Comparison of ENCODE assay signal across 21 mouse cellular contexts in the genomic region with DNA sequence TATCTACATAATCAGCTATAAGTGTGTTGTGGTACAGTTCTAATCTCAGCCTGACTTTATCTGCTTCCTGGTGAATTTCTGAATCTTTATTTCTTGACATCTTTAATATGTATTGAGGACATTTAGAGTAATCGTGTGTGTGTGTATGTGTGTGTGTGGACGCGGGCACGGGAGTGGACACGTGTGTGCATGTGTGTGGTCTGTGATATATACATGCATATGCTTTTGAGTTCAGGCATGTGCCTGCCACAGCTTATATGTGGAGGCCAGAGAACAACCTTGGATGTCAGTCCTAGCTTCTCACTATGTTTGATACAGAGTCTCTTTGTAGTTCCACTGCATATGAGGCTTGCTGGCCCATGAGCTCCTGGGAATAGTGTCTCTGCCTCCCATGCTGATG. TPM values are rescaled to one million over a fixed set of nuclear protein-coding genes. Genes with fewer than 3 reads are reported as not detected.
DNase-seq lines count a peak whose midpoint lies in the region; TF ChIP-seq lines count a peak whose summit lies in the region.
"Had no signal": no experiment of that assay in that cellular context is flagged by ENCODE, and none has a peak within 500 bp of the region (broad histone marks: within the 10 kb centered on the region; RNA-seq: fewer than 3 reads in every experiment).

No protein-coding gene starts in this region.

- 86% methylated on average over 5 of the region's 5 CpGs for WGBS in cerebellum, adult 2 months

- dilution Hi-C loops in CH12.LX (cut with MboI; ENCODE audit: extremely low pct_ligation_motif_present, extremely low pct_unique_long_range_greater_than_20kb, low sequenced_read_pairs) = no loop called here

- H3K4me3 ChIP-seq in cerebellum, adult 2 months (replicated peaks; ENCODE audit: insufficient read depth, low read depth, low read length) = peak overlapping the region; percentile 44
- peak overlapping the region; percentile 23; the same call in 1 of the 2 replicates for H3K4me3 ChIP-seq in layer of hippocampus, adult 2 months
- H3K4me3 ChIP-seq in CH12.LX (replicated peaks in 1 of 3; ENCODE audit: low read depth in 2 of 3, low read length in 2 of 3, poor library complexity in 1 of 3) = peak overlapping the region; percentile 63 to 87 (median 64)

- peak overlapping the region; percentile 85 for H3K9ac ChIP-seq in CH12.LX (ENCODE audit: insufficient read depth, low read depth)

- no peak for TF ChIP-seq EP300 in CH12.LX (IDR thresholded peaks at IDR 0.05; ENCODE audit: low read length)

- in situ Hi-C loops in CH12.LX (cut with MboI; ENCODE audit: low pct_ligation_motif_present, low pct_unique_long_range_greater_than_20kb, low sequenced_read_pairs) = loop anchor here (25.0 kb wide), 1 partner anchor 251 kb away; no protein-coding TSS in a partner anchor

- peaks cover 16% of the 10 kb centered on the region for H3K9me3 ChIP-seq in CH12.LX (replicated peaks; ENCODE audit: low read length)

- no peaks in the 10 kb centered on the region for H3K27me3 ChIP-seq in cerebellum, adult 2 months (ENCODE audit: control insufficient read depth, insufficient read depth, low read length)
- H3K27me3 ChIP-seq in CH12.LX (replicated peaks) = no peaks in the 10 kb centered on the region
- H3K27me3 ChIP-seq: Patski had no signal

- no peak for TF ChIP-seq POLR2A in cerebellum, adult 2 months (IDR thresholded peaks at IDR 0.05; ENCODE audit: borderline replicate concordance, insufficient read depth, low read length)
- no peak for TF ChIP-seq POLR2A in CH12.LX (IDR thresholded peaks at IDR 0.05; ENCODE audit: low read depth, low read length)

- peaks cover 5% of the 10 kb centered on the region; the same call in 1 of the 2 replicates for H3K4me1 ChIP-seq in cerebellum, adult 2 months (ENCODE audit: control insufficient read depth, insufficient read depth, low read length)
- H3K4me1 ChIP-seq in CH12.LX (ENCODE audit: control insufficient read depth in 1 of 2, insufficient read depth in 2 of 2) = peaks cover 3 to 11% of the 10 kb centered on the region in 2 experiments; a peak in 3 of 4 replicates

- H3K79me2 ChIP-seq in CH12.LX (replicated peaks; ENCODE audit: control insufficient read depth, extremely low read depth, insufficient read depth, poor library complexity, severe bottlenecking) = peaks cover 30% of the 10 kb centered on the region

- TF ChIP-seq CTCF in cerebellum, adult 2 months (IDR thresholded peaks at IDR 0.05; ENCODE audit: borderline replicate concordance, insufficient read depth, low read depth, low read length) = no peak
- TF ChIP-seq CTCF in layer of hippocampus, adult 2 months (conservative IDR thresholded peaks at IDR 0.05) = no peak
- no peak for TF ChIP-seq CTCF in CH12.LX (conservative IDR thresholded peaks at IDR 0.05 in 1 of 2, IDR thresholded peaks at IDR 0.05 in 1 of 2; ENCODE audit: low read depth in 2 of 2, low read length in 2 of 2)

- no peak for DNase-seq in cerebellum, adult 2 months
- DNase-seq in cerebellum, adult 11-12 months = no peak
- no peak for DNase-seq in layer of hippocampus, adult 2 months (ENCODE audit: low spot score in 2 of 2)
- no peak for DNase-seq in layer of hippocampus, postnatal 25 days (ENCODE audit: extremely low spot score in 1 of 2, low spot score in 1 of 2)
- DNase-seq in A20 (ENCODE audit: low read depth, low spot score) (peak; percentile 27), CH12.LX (ENCODE audit: extremely low read depth) (no peak)
- no peak for DNase-seq in right cerebral cortex, adult 2 months (ENCODE audit: low spot score in 2 of 2)
- no peak for DNase-seq in gastrocnemius, adult 18-20 months (ENCODE audit: low spot score)
- DNase-seq: adrenal gland, adult 2 months; adrenal gland, adult 8-10 months; adrenal gland, postnatal 10 days; adrenal gland, postnatal 14 days; adrenal gland, postnatal 25 days; adrenal gland, postnatal 36 days; B cell, adult 2 months had no signal

- TF ChIP-seq RAD21 in CH12.LX (IDR thresholded peaks at IDR 0.05; ENCODE audit: low read depth, low read length) = no peak

- peak overlapping the region; percentile 66 for H3K4me2 ChIP-seq in CH12.LX (ENCODE audit: insufficient read depth, low read depth, poor library complexity, severe bottlenecking)

- H3K36me3 ChIP-seq in CH12.LX (replicated peaks in 1 of 2; ENCODE audit: control insufficient read depth in 1 of 2, insufficient read depth in 1 of 2, low read length in 1 of 2) = peaks cover 6 to 22% of the 10 kb centered on the region in 2 experiments
- H3K36me3 ChIP-seq: G1E had no signal

- H3K27ac ChIP-seq in cerebellum, adult 2 months (ENCODE audit: insufficient read depth, low read length) = peak overlapping the region; percentile 71
- peak overlapping the region; percentile 25 for H3K27ac ChIP-seq in layer of hippocampus, adult 2 months
- H3K27ac ChIP-seq in CH12.LX (ENCODE audit: insufficient read depth, low read depth) = no peak overlapping the region

TF ChIP-seq in CH12.LX, 34 proteins besides CTCF, POLR2A, EP300 and RAD21 (continues in another document):
- TF ChIP-seq RCOR1 (conservative IDR thresholded peaks at IDR 0.05; ENCODE audit: low read depth, low read length) = no peak
- TF ChIP-seq MAZ (IDR thresholded peaks at IDR 0.05; ENCODE audit: low read depth, low read length) = no peak
- no peak for TF ChIP-seq ETS1 (conservative IDR thresholded peaks at IDR 0.05; ENCODE audit: low read depth, low read length)
- no peak for TF ChIP-seq CHD2 (IDR thresholded peaks at IDR 0.05; ENCODE audit: low read length)
- TF ChIP-seq ELF1 (IDR thresholded peaks at IDR 0.05; ENCODE audit: low read depth, low read length) = no peak
- TF ChIP-seq IRF4 (IDR thresholded peaks at IDR 0.05; ENCODE audit: low read depth, low read length) = no peak
- TF ChIP-seq USF2 (conservative IDR thresholded peaks at IDR 0.05; ENCODE audit: low read depth, low read length) = no peak
- no peak for TF ChIP-seq JUND (conservative IDR thresholded peaks at IDR 0.05; ENCODE audit: low read depth, low read length)
- no peak for TF ChIP-seq TCF12 (IDR thresholded peaks at IDR 0.05; ENCODE audit: low read depth, low read length)
- no peak for TF ChIP-seq USF1 (IDR thresholded peaks at IDR 0.05; ENCODE audit: low read depth, low read length)
- no peak for TF ChIP-seq ZKSCAN1 (IDR thresholded peaks at IDR 0.05; ENCODE audit: borderline replicate concordance, low read depth, low read length)
- TF ChIP-seq MYC (IDR thresholded peaks at IDR 0.05; ENCODE audit: low read depth, low read length) = peak; percentile 70
- peak; percentile 51; the same call in 1 of the 2 replicates for TF ChIP-seq MAX (IDR thresholded peaks at IDR 0.05; ENCODE audit: low read length)
- no peak for TF ChIP-seq POLR2AphosphoS2 (IDR thresholded peaks at IDR 0.05; ENCODE audit: low read depth, low read length)
- no peak for TF ChIP-seq ZMIZ1 (IDR thresholded peaks at IDR 0.05; ENCODE audit: low read depth, low read length)
- no peak for TF ChIP-seq KAT2A (IDR thresholded peaks at IDR 0.05; ENCODE audit: insufficient replicate concordance, low read length)
- no peak for TF ChIP-seq HCFC1 (IDR thresholded peaks at IDR 0.05; ENCODE audit: low read depth, low read length)
- TF ChIP-seq BHLHE40 (IDR thresholded peaks at IDR 0.05; ENCODE audit: low read depth, low read length) = peak; percentile 94
- TF ChIP-seq SIN3A (IDR thresholded peaks at IDR 0.05; ENCODE audit: low read length) = peak; percentile 28; the same call in 1 of the 2 replicates
- TF ChIP-seq JUN (IDR thresholded peaks at IDR 0.05; ENCODE audit: insufficient read depth, low read depth, low read length) = no peak
- TF ChIP-seq MEF2A (IDR thresholded peaks at IDR 0.05; ENCODE audit: borderline replicate concordance, low read depth, low read length) = no peak
- no peak for TF ChIP-seq CHD1 (IDR thresholded peaks at IDR 0.05; ENCODE audit: low read depth, low read length)

RNA-seq across cellular contexts. Expression of a gene that starts 4.1 kb away (rescaled TPM):
- 91.7 and 98.7 TPM in 2 replicates for polyA plus RNA-seq in cerebellum, adult 2 months (2012; rRNA removed)
- total RNA-seq in layer of hippocampus, adult 2 months (2021) = 1 to 10 TPM; 1.5 to 2.0 TPM
- total RNA-seq in layer of hippocampus, postnatal 25 days (2021) = 1 to 10 TPM; 1.5 to 1.6 TPM
- total RNA-seq in CH12.LX (2012; rRNA removed) = 12.2 and 19.3 TPM in 2 replicates
- 22.4 and 23.0 TPM in 2 replicates for total RNA-seq in CH12.LX (2014; rRNA removed)
- 24.8 and 24.9 TPM in 2 replicates for polyA plus RNA-seq in CH12.LX (2012; ENCODE audit: insufficient read length, low read depth)
- total RNA-seq in gastrocnemius, adult 18-20 months (2021) = under 1 TPM in 1 of 2 experiments, not detected in 1; 0.55 TPM
- total RNA-seq: adrenal gland, adult 18-20 months; adrenal gland, adult 2 months; adrenal gland, postnatal 36 days; MEL had no signal
- polyA plus RNA-seq: adrenal gland, adult 2 months; G1E had no signal

RNA-seq across cellular contexts. Expression of a gene that starts 23.1 kb away (rescaled TPM):
- 34.7 and 39.4 TPM in 2 replicates for polyA plus RNA-seq in cerebellum, adult 2 months (2012; rRNA removed)
- 1 to 10 TPM in 1 of 2 experiments, under 1 TPM in 1; 0.88 to 2.0 TPM for total RNA-seq in layer of hippocampus, adult 2 months (2021)
- total RNA-seq in layer of hippocampus, postnatal 25 days (2021) = under 1 TPM; 0.91 to 0.96 TPM
- total RNA-seq in CH12.LX (2012; rRNA removed) (21.9 and 26.7 TPM in 2 replicates), CH12.LX (2014; rRNA removed) (46.9 and 49.7 TPM in 2 replicates)
- polyA plus RNA-seq in CH12.LX (2012; ENCODE audit: insufficient read length, low read depth) = 67.9 and 90.9 TPM in 2 replicates
- under 1 TPM; 0.17 to 0.25 TPM for total RNA-seq in gastrocnemius, adult 18-20 months (2021)
- total RNA-seq: MEL had no signal
- polyA plus RNA-seq: G1E had no signal

RNA-seq across cellular contexts. Expression of a gene that starts 27.1 kb away (rescaled TPM):
- 0.33 and 0.49 TPM in 2 replicates for polyA plus RNA-seq in cerebellum, adult 2 months (2012; rRNA removed)
- under 1 TPM; 0.27 to 0.31 TPM for total RNA-seq in layer of hippocampus, adult 2 months (2021)
- under 1 TPM in 1 of 2 experiments, not detected in 1; 0.31 TPM for total RNA-seq in layer of hippocampus, postnatal 25 days (2021)
- total RNA-seq in CH12.LX (2012; rRNA removed) (3.1 and 4.3 TPM in 2 replicates), CH12.LX (2014; rRNA removed) (0.91 and 1.6 TPM in 2 replicates)
- not detected in 2 replicates for polyA plus RNA-seq in CH12.LX (2012; ENCODE audit: insufficient read length, low read depth)
- under 1 TPM in 1 of 2 experiments, not detected in 1; 0.14 TPM for total RNA-seq in gastrocnemius, adult 18-20 months (2021)
- total RNA-seq: adrenal gland, adult 8-10 months; adrenal gland, postnatal 14 days; adrenal gland, postnatal 4 days had no signal
- polyA plus RNA-seq: adrenal gland, adult 2 months; C2C12 had no signal

RNA-seq across cellular contexts. Expression of a gene that starts 27.1 kb away (rescaled TPM):
- 19.2 and 23.2 TPM in 2 replicates for polyA plus RNA-seq in cerebellum, adult 2 months (2012; rRNA removed)
- total RNA-seq in layer of hippocampus, adult 2 months (2021) = 10 to 100 TPM; 12.7 to 13.3 TPM
- total RNA-seq in layer of hippocampus, postnatal 25 days (2021) = 10 to 100 TPM; 15.3 to 18.6 TPM
- total RNA-seq in CH12.LX (2012; rRNA removed) = 19.8 and 20.1 TPM in 2 replicates
- total RNA-seq in CH12.LX (2014; rRNA removed) = 31.6 and 31.9 TPM in 2 replicates
- polyA plus RNA-seq in CH12.LX (2012; ENCODE audit: insufficient read length, low read depth) = 22.6 and 23.1 TPM in 2 replicates
- 1 to 10 TPM; 9.1 to 9.7 TPM for total RNA-seq in gastrocnemius, adult 18-20 months (2021)

RNA-seq across cellular contexts. Expression of a gene that starts 27.2 kb away (rescaled TPM):
- polyA plus RNA-seq in cerebellum, adult 2 months (2012; rRNA removed) = 8.5 and 11.3 TPM in 2 replicates
- 1 to 10 TPM; 9.8 to 10.0 TPM for total RNA-seq in layer of hippocampus, adult 2 months (2021)
- total RNA-seq in layer of hippocampus, postnatal 25 days (2021) = 1 to 10 TPM; 8.5 to 9.3 TPM
- total RNA-seq in CH12.LX (2012; rRNA removed) (16.7 and 18.5 TPM in 2 replicates), CH12.LX (2014; rRNA removed) (9.1 and 10.2 TPM in 2 replicates)
- polyA plus RNA-seq in CH12.LX (2012; ENCODE audit: insufficient read length, low read depth) = 32.2 and 32.5 TPM in 2 replicates
- 1 to 10 TPM; 4.3 to 5.5 TPM for total RNA-seq in gastrocnemius, adult 18-20 months (2021)

Comparison
In these comparisons a context has a peak if more than half of its experiments do, and no peak if none do; other contexts are left out.
1. RNA of a gene that starts 4.1 kb away (total RNA-seq): 12.2 to 23.0 TPM in CH12.LX; 1.5 to 2.0 TPM in layer of hippocampus, adult 2 months, 1.5 to 1.6 TPM in layer of hippocampus, postnatal 25 days and 0.55 TPM in gastrocnemius, adult 18-20 months; every median in the first group is over 4 times any median in the second.
2. RNA of a gene that starts 23.1 kb away (total RNA-seq): 21.9 to 49.7 TPM in CH12.LX; 0.88 to 2.0 TPM in layer of hippocampus, adult 2 months, 0.91 to 0.96 TPM in layer of hippocampus, postnatal 25 days and 0.17 to 0.25 TPM in gastrocnemius, adult 18-20 months; every median in the first group is over 4 times any median in the second.
3. Peak in every context shown above with its lines, with median percentiles within 50 percentile points of each other: H3K4me3 ChIP-seq.